Mouse (Mus musculus) spleen, adult 2 months (tissue): ENCODE data around the gene Spns3. TPM values are rescaled to one million over a fixed set of nuclear protein-coding genes. Genes with fewer than 3 reads are reported as not detected.

Experiments
- DNase-seq, 2 experiments: peaks; one replicate each; pipeline versions ENCODE4 v3.0.0 to v3.0.0-alpha.2; 2012 to 2021; ENCODE audit warnings: low spot score in 2 of 2, low read depth in 1 of 2
- H3K27ac ChIP-seq: fragments of 200-500 bp; 2 replicates; pipeline ENCODE4 v1.5.1; 2012; ENCODE audit warnings: low read length, inconsistent platforms; ENCODE audit not compliant: insufficient read depth
- H3K27me3 ChIP-seq: fragments of 200-500 bp; 2 replicates; pipeline ENCODE4 v1.6.1; 2012; ENCODE audit warnings: mild to moderate bottlenecking, moderate library complexity, low read length, inconsistent platforms; ENCODE audit not compliant: control insufficient read depth, insufficient read depth
- H3K36me3 ChIP-seq: fragments of 200-500 bp; 2 replicates; pipeline ENCODE4 v1.6.1; 2012; ENCODE audit warnings: mild to moderate bottlenecking, low read length, inconsistent platforms; ENCODE audit not compliant: control insufficient read depth, insufficient read depth
- H3K4me1 ChIP-seq: fragments of 200-500 bp; 2 replicates; pipeline ENCODE4 v1.6.1; 2011; ENCODE audit warnings: inconsistent platforms; ENCODE audit not compliant: control insufficient read depth, insufficient read depth, insufficient read length
- H3K4me3 ChIP-seq: fragments of 200-500 bp; 2 replicates; pipeline ENCODE4 v1.5.1; 2011; ENCODE audit warnings: mild to moderate bottlenecking, inconsistent platforms; ENCODE audit not compliant: insufficient read depth, insufficient read length; ENCODE audit errors: extremely low read depth
- CTCF ChIP-seq: fragments of 200-500 bp; IDR thresholded peaks from 2 replicates; pipeline ENCODE4 v1.5.1; 2011; ENCODE audit warnings: mild to moderate bottlenecking, inconsistent platforms; ENCODE audit not compliant: insufficient read depth, insufficient read length, insufficient replicate concordance; ENCODE audit errors: extremely low read depth
- POLR2A ChIP-seq: fragments of 200-500 bp; IDR thresholded peaks from 2 replicates; pipeline ENCODE4 v1.6.1; 2011; ENCODE audit warnings: low read depth, low read length, inconsistent platforms
- WGBS: fragments of 180-500 bp; shearing (Covaris S2); methylation state at CpG from one replicate; pipeline ENCODE4 v1.1.7; 2018; 5-methylcytosine and 5-hydroxymethylcytosine counted together
- polyA plus RNA-seq: library from polyadenylated mRNA; depleted of rRNA; stranded (reverse); fragments of >200 nt; gene quantifications from 2 replicates; pipeline ENCODE4 v1.2.3, GENCODE M21; 2012

Gene Spns3
- polyA plus RNA-seq, 1 experiment = 18.8 TPM

- DNase-seq = no peak
- TF ChIP-seq CTCF = no peak
- TF ChIP-seq POLR2A = no peak
- peaks cover 49% of the 10 kb centered on the region for H3K4me1 ChIP-seq
These were observed 76.8 kb downstream of the Spns3 start for GRCm38 (mm10) chr11:72473540-72473939.

GRCm38 (mm10) chr11:72471381-72471780 lies 78.9 kb downstream of the Spns3 start:
- Histone ChIP-seq H3K4me3 (no peak overlapping the region), H3K4me1 (peaks cover 52% of the 10 kb centered on the region), H3K27me3 (no peaks in the 10 kb centered on the region), H3K36me3 (peaks cover 2% of the 10 kb centered on the region; the same call in 1 of the 2 replicates), H3K27ac (no peak overlapping the region)
- TF ChIP-seq CTCF (no peak), POLR2A (no peak)
- WGBS = 90% methylated on average over 6 of the region's 6 CpGs
- DNase-seq = no peak

More at GRCm38 (mm10) chr11:72473540-72473939, 76.8 kb downstream of the Spns3 start:
- H3K27ac ChIP-seq = no peak overlapping the region
- H3K27me3 ChIP-seq = no peaks in the 10 kb centered on the region
- WGBS = 92% methylated on average over 4 of the region's 4 CpGs
- H3K36me3 ChIP-seq = peaks cover 2% of the 10 kb centered on the region; the same call in 1 of the 2 replicates
- no peak overlapping the region for H3K4me3 ChIP-seq

- Histone ChIP-seq H3K27me3 (no peaks in the 10 kb centered on the region), H3K27ac (peak overlapping the region; percentile 53), H3K4me3 (no peak overlapping the region), H3K36me3 (peaks cover 2% of the 10 kb centered on the region; the same call in 1 of the 2 replicates), H3K4me1 (peaks cover 48% of the 10 kb centered on the region; the same call in 1 of the 2 replicates)
- no peak for DNase-seq
- 13% methylated on average over 4 of the region's 4 CpGs for WGBS
- TF ChIP-seq POLR2A (no peak), CTCF (no peak)
These were observed 80.3 kb downstream of the Spns3 start for GRCm38 (mm10) chr11:72470004-72470403.

DNA sequence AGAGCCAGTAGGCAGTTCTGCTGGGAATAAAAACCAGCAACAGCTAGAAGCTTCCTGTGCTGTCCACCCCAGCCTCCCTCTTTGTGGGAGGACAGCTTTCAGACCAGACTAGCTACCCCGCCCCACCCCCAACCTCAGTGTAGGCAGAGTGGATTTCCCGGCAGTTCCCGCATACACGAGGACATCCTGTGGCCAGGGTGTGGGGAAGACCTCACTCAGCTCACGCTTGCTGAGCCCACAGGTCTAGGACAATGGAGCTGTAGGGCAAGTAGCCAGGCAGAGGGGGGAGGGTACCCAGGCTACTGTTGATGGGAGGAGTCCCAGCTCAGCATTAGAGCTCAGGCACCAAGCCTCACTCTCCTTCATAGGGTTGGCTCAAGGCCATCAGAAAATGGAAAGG lies 81.1 kb downstream of the Spns3 start:
- DNase-seq = peak in 1 of 2 experiments; percentile 32
- Histone ChIP-seq H3K4me1 (peaks cover 47% of the 10 kb centered on the region; the same call in 1 of the 2 replicates), H3K27ac (0 out of 2 replicates have a peak overlapping the region, but pooled peaks have one; percentile 4), H3K4me3 (no peak overlapping the region), H3K27me3 (no peaks in the 10 kb centered on the region), H3K36me3 (no peaks in the 10 kb centered on the region)
- TF ChIP-seq CTCF (no peak), POLR2A (no peak)
- 36% methylated on average over 5 of the region's 5 CpGs for WGBS

DNA sequence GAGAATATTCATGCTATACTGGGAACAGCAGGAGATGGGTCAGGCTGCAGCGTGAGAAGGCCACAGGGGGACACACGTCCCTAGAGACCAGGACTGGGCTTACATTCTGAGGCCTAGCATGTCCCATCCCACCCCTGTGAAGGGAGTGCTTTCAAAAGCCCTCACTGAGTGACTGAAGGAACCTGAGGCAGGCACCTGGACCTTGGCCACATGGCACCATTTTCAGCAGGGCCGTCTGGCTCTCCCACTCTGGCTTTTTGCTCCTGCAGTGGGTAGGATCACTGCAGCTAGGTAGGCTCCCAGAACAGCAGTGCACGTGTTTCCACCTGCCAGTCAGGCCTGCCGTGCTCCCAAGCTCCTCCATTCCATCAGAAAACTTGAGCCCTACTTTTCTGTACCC lies 81.8 kb downstream of the Spns3 start:
- peak overlapping the region; percentile 4; the same call in 1 of the 2 replicates for H3K27ac ChIP-seq
- TF ChIP-seq CTCF (no peak), POLR2A (no peak)
- H3K4me1 ChIP-seq = peaks cover 47% of the 10 kb centered on the region; the same call in 1 of the 2 replicates
- no peaks in the 10 kb centered on the region for H3K36me3 ChIP-seq
- WGBS = 77% methylated on average over 5 of the region's 5 CpGs
- no peak for DNase-seq
- H3K4me3 ChIP-seq = no peak overlapping the region
- no peaks in the 10 kb centered on the region for H3K27me3 ChIP-seq

DNA sequence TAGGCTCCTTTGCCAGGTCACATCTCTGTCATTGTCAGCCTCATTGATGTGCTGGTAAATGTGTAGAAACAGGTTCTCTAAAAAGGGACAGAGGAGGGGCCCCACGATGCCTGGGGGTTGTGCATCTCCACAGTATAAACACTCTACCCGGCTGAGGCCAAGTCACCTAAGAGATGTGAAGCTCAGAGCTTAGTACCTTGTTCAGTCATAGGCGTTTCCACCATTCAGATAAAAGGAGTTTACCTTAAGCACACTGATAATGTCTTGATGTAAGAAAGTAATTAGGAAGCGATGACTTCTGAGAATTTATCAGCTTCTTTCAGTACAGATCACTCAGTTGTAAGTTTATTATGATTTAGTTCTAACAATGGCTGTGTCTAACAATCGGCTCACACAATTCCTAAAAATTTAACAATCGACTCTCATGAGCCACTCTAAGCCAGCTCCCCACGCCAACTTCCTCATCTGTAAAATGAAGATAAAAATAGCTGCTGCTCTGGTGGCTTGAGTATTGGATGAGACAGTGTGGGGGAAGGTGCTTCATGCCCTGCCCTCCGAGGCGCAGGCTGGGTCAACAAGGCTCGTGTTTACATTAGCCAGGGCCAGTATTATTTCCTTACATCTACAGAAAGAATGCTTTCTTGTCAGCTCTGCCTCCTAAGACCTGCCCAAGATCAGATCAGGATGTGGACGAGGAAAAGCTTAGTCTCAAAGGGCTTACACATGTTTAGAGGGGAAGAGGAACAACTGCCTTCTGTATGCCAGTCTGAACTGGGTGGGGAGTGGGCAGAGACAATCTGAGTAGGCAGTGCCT lies 83.4 kb downstream of the Spns3 start:
- DNase-seq = peak in 1 of 2 experiments; percentile 40
- H3K4me1 ChIP-seq = peaks cover 56% of the 10 kb centered on the region

More for the DNA sequence above, 83.4 kb downstream of the Spns3 start:
- H3K27ac ChIP-seq = peak overlapping the region; percentile 98
- H3K27me3 ChIP-seq = no peaks in the 10 kb centered on the region
- peak overlapping the region; percentile 34; the same call in 1 of the 2 replicates for H3K4me3 ChIP-seq
- 4% methylated on average over 11 of the region's 11 CpGs for WGBS
- no peaks in the 10 kb centered on the region for H3K36me3 ChIP-seq
- TF ChIP-seq CTCF (no peak), POLR2A (no peak; the same call in 1 of the 2 replicates)
